Mouse (Mus musculus): ENCODE results near the gene Tbcd. TPM values are rescaled to one million over a fixed set of nuclear protein-coding genes. Genes with fewer than 3 reads are reported as not detected.

Tbcd gene
- polyA plus RNA-seq, 1 experiment from 2014 or later, result 35.1 TPM

GRCm38 (mm10) chr11:121421553-121422173 lies 30.1 kb upstream of the Tbcd start:
- 1% methylated on average over 24 of the region's 28 CpGs for WGBS
- no peak; the same call in 1 of the 2 replicates for ATAC-seq (ENCODE audit: low FRiP score, low TSS enrichment)
- H3K4me1 ChIP-seq (ENCODE audit: control insufficient read depth, insufficient read depth, low read length), result no peaks in the 10 kb centered on the region; the same call in 1 of the 2 replicates

DNA sequence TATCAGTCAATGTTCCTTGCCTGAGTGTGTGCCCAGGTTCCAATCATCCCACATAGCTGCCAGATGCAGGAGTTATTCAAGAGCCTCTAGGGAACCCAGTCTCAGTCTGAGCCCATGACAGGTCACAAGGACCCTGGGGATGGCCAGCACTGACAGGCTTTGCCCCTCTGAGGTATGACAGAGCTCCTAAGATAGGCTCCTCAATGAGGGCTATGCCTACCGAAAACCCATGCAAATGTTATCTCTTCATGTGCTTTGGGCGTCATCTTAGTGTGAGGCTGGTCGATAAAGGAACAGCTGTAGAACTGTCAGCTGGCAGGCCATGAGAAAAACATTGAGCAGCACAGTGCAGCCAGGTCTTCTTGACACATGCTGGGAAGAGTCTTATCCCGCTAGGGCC lies 18.4 kb upstream of the Tbcd start:
- peaks cover 8% of the 10 kb centered on the region; the same call in 1 of the 2 replicates for H3K4me1 ChIP-seq (ENCODE audit: control insufficient read depth, insufficient read depth, low read length)
- H3K9ac ChIP-seq (ENCODE audit: low read depth, low read length), result no peak overlapping the region
- H3K9me3 ChIP-seq (ENCODE audit: control insufficient read depth, low read length), result no peaks in the 10 kb centered on the region
- H3K27ac ChIP-seq (ENCODE audit: low read depth, low read length), result no peak overlapping the region
- H3K4me2 ChIP-seq (replicated peaks; ENCODE audit: low read depth, low read length), result no peak overlapping the region
- H3K36me3 ChIP-seq (ENCODE audit: control insufficient read depth, insufficient read depth, low read length), result peaks cover 12% of the 10 kb centered on the region; the same call in 1 of the 2 replicates
- H3K4me3 ChIP-seq (ENCODE audit: low read length), result no peak overlapping the region
- WGBS, result 84% methylated on average over 4 of the region's 4 CpGs
- no peak for ATAC-seq (ENCODE audit: low FRiP score, low TSS enrichment)
- no peaks in the 10 kb centered on the region for H3K27me3 ChIP-seq (ENCODE audit: control insufficient read depth, insufficient read depth, low read length)

More at GRCm38 (mm10) chr11:121421553-121422173, 30.1 kb upstream of the Tbcd start:
- H3K27ac ChIP-seq (ENCODE audit: low read depth, low read length), result no peak overlapping the region; the same call in 1 of the 2 replicates
- peak overlapping the region; percentile 77 for H3K4me3 ChIP-seq (ENCODE audit: low read length)
- H3K9me3 ChIP-seq (ENCODE audit: control insufficient read depth, low read length), result no peaks in the 10 kb centered on the region
- H3K36me3 ChIP-seq (ENCODE audit: control insufficient read depth, insufficient read depth, low read length), result no peaks in the 10 kb centered on the region
- H3K9ac ChIP-seq (ENCODE audit: low read depth, low read length), result peak overlapping the region; percentile 73
- peak overlapping the region; percentile 86 for H3K4me2 ChIP-seq (replicated peaks; ENCODE audit: low read depth, low read length)
- no peaks in the 10 kb centered on the region for H3K27me3 ChIP-seq (ENCODE audit: control insufficient read depth, insufficient read depth, low read length)

DNA sequence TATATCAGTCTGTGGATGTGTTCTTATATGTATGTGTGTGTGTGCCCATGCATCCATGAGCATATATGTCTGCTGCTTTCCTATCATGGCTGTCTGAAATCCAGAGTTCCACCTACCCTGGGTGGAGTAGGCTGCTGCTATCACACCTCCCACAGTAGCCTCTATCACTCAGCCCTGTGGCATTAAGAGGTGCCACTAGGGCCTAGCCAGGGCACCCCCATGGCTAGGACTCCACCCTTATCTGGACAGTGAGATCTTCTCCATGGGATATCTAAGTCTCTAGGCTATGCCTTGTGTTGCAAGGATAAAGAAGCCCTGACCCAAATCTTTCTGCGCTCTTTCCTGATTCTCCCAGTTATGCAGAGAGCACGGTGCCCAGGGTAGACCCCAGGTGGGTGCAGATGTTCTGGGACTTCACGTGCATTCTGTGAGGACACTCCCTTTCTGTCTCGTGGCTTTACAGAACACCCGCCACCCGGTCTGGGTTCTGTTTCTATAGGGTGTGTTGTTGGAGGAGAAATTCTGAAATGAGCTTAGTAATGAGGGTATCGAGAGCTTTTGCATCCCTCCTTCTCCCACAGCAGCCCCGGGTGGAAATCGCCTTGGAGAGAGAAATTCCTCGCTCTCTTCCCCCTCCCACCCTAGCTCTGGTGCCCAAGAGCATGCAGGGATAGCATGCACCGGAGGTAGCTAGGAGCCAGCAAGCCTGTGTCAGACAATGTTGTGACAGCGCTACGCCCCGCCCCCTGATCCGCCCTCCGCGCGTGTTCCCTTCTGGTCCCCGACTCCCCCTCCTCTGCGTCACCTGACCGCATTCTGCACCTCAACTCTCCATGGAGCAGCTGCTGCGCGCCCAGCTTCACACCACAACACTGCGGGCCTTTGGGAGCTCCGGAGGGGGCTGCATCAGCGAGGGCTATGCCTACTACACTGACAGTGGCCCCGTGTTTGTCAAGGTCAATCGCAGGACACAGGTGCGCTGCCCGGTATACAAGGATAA lies 17.3 kb upstream of the Tbcd start, which contains the start of gene Fn3k:
TSS of gene Fn3k (plus strand) at position 758 of the 1,000 bp plus-strand sequence.
- peak; percentile 94 for ATAC-seq (ENCODE audit: low FRiP score, low TSS enrichment)
- peak within 1 kb of the TSS; percentile 79 for H3K4me2 ChIP-seq (replicated peaks; ENCODE audit: low read depth, low read length)
- no peaks in the 10 kb centered on the region for H3K27me3 ChIP-seq (ENCODE audit: control insufficient read depth, insufficient read depth, low read length)
- peak within 1 kb of the TSS; percentile 45; the same call in 1 of the 2 replicates for H3K9ac ChIP-seq (ENCODE audit: low read depth, low read length)
- H3K36me3 ChIP-seq (ENCODE audit: control insufficient read depth, insufficient read depth, low read length), result peaks cover 8% of the 10 kb centered on the region; the same call in 1 of the 2 replicates
- no peak within 1 kb of the TSS for H3K27ac ChIP-seq (ENCODE audit: low read depth, low read length)
- WGBS, result 7% methylated on average over 27 of the region's 30 CpGs
- peak within 1 kb of the TSS; percentile 46 for H3K4me3 ChIP-seq (ENCODE audit: low read length)
- no peaks in the 10 kb centered on the region for H3K9me3 ChIP-seq (ENCODE audit: control insufficient read depth, low read length)
- H3K4me1 ChIP-seq (ENCODE audit: control insufficient read depth, insufficient read depth, low read length), result peaks cover 8% of the 10 kb centered on the region; the same call in 1 of the 2 replicates

DNA sequence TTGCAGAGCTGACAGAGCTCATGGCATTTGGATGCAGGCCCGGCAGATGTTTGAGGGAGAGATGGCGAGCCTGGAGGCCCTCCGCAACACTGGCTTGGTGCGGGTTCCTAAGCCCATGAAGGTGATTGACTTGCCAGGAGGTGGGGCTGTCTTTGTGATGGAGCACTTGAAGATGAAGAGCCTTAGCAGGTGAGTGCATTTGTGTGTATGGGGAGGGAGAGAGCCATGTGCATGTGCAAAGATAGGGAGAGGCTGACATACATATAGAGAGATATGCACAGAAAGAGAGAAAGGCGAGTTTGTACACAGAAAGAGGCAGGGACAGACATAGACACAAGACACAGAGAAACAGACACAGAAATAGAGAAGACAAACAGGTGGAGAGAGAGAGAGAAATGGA lies 14.5 kb upstream of the Tbcd start:
- Histone ChIP-seq H3K9me3 (ENCODE audit: control insufficient read depth, low read length) (no peaks in the 10 kb centered on the region), H3K4me2 (replicated peaks; ENCODE audit: low read depth, low read length) (no peak overlapping the region), H3K9ac (ENCODE audit: low read depth, low read length) (no peak overlapping the region), H3K4me1 (ENCODE audit: control insufficient read depth, insufficient read depth, low read length) (peaks cover 8% of the 10 kb centered on the region; the same call in 1 of the 2 replicates), H3K36me3 (ENCODE audit: control insufficient read depth, insufficient read depth, low read length) (no peaks in the 10 kb centered on the region), H3K4me3 (ENCODE audit: low read length) (no peak overlapping the region), H3K27me3 (ENCODE audit: control insufficient read depth, insufficient read depth, low read length) (no peaks in the 10 kb centered on the region), H3K27ac (ENCODE audit: low read depth, low read length) (no peak overlapping the region)
- ATAC-seq (ENCODE audit: low FRiP score, low TSS enrichment), result no peak
- WGBS, result 76% methylated on average over 5 of the region's 5 CpGs

DNA sequence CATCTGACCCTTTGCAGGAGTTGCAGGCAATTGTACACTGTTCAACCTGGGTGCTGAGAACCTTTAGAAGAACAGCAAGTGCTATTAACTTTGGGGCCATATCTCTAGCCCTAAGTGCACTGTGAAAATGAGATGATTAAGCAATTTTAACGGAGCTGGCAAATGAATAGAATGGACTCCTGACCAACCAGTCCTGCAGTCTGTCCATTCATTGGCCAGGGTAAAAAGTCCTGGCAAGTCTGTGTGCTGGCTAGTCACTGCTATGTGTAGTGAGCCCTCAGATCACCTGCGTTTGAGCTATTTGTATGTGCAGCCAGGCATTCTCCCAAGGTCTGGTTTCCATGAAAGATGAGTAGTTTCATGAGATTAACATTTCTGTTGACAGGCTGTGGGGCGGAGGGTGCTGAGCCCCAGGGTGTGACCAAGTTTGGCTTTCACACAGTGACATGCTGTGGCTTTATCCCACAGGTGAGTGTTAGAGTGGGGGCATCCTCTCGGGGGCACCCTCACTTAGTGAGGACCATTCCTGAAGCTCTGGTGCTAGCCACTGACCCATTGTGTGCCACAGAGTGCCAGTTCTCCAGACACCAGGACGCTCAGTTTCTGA lies 12.0 kb upstream of the Tbcd start:
- no peaks in the 10 kb centered on the region for H3K9me3 ChIP-seq (ENCODE audit: control insufficient read depth, low read length)
- no peak overlapping the region for H3K9ac ChIP-seq (ENCODE audit: low read depth, low read length)
- H3K4me3 ChIP-seq (ENCODE audit: low read length), result no peak overlapping the region
- ATAC-seq (ENCODE audit: low FRiP score, low TSS enrichment), result no peak
- no peak overlapping the region for H3K27ac ChIP-seq (ENCODE audit: low read depth, low read length)
- peaks cover 3% of the 10 kb centered on the region; the same call in 1 of the 2 replicates for H3K4me1 ChIP-seq (ENCODE audit: control insufficient read depth, insufficient read depth, low read length)
- 72% methylated on average over 5 of the region's 5 CpGs for WGBS
- no peaks in the 10 kb centered on the region for H3K36me3 ChIP-seq (ENCODE audit: control insufficient read depth, insufficient read depth, low read length)
- no peaks in the 10 kb centered on the region; the same call in 1 of the 2 replicates for H3K27me3 ChIP-seq (ENCODE audit: control insufficient read depth, insufficient read depth, low read length)
- H3K4me2 ChIP-seq (replicated peaks; ENCODE audit: low read depth, low read length), result no peak overlapping the region

DNA sequence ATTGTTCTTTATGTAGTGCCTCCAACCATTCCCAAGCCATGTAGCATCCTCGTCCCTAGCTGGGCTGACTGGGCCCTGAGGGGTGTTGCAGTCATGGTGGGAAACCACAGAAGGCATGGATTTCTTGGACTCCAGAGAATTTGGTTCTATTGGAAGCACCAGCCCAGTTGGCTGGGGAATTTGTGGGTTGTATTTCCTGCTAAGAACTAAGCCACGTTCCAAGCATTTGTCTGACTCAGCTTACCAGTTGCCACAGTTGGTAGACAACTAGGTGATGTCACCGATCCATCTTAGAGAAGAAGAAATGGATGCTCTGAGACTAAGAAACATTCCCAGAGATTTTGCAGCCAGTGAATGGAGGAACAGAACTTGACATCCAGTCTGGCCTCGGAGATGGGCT lies 10.1 kb upstream of the Tbcd start:
- no peaks in the 10 kb centered on the region for H3K9me3 ChIP-seq (ENCODE audit: control insufficient read depth, low read length)
- H3K4me2 ChIP-seq (replicated peaks; ENCODE audit: low read depth, low read length), result no peak overlapping the region
- H3K4me1 ChIP-seq (ENCODE audit: control insufficient read depth, insufficient read depth, low read length), result no peaks in the 10 kb centered on the region
- H3K27me3 ChIP-seq (ENCODE audit: control insufficient read depth, insufficient read depth, low read length), result no peaks in the 10 kb centered on the region; the same call in 1 of the 2 replicates
- H3K9ac ChIP-seq (ENCODE audit: low read depth, low read length), result no peak overlapping the region
- H3K27ac ChIP-seq (ENCODE audit: low read depth, low read length), result no peak overlapping the region
- no peak for ATAC-seq (ENCODE audit: low FRiP score, low TSS enrichment)
- WGBS, result 91% methylated on average over 4 of the region's 4 CpGs
- H3K4me3 ChIP-seq (ENCODE audit: low read length), result no peak overlapping the region
- no peaks in the 10 kb centered on the region for H3K36me3 ChIP-seq (ENCODE audit: control insufficient read depth, insufficient read depth, low read length)

DNA sequence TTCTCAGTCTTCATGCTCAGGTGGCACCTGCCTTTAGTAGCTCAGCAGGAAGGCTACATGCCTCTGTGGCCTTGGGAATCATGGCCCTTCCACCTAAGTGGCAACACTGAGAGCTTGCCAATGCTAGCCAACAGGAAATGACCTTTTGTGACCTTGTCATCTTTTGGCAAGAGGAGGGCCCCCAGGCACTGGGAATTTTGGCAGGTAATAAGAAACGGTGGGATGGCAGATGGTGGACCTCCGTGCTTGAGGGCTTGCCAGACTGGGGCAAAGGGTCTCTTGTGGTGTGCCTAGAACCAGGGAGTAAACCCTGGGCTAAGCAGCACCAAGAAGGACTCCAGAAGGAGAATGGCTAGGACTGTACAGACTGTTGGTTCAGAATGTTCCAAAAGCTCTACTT lies 9.7 kb upstream of the Tbcd start:
- no peak for ATAC-seq (ENCODE audit: low FRiP score, low TSS enrichment)
- H3K9me3 ChIP-seq (ENCODE audit: control insufficient read depth, low read length), result no peaks in the 10 kb centered on the region
- H3K27me3 ChIP-seq (ENCODE audit: control insufficient read depth, insufficient read depth, low read length), result no peaks in the 10 kb centered on the region; the same call in 1 of the 2 replicates
- H3K4me1 ChIP-seq (ENCODE audit: control insufficient read depth, insufficient read depth, low read length), result no peaks in the 10 kb centered on the region
- H3K36me3 ChIP-seq (ENCODE audit: control insufficient read depth, insufficient read depth, low read length), result no peaks in the 10 kb centered on the region
- WGBS, result 45% methylated on average over 2 of the region's 2 CpGs
- H3K27ac ChIP-seq (ENCODE audit: low read depth, low read length), result no peak overlapping the region
- H3K9ac ChIP-seq (ENCODE audit: low read depth, low read length), result no peak overlapping the region
- no peak overlapping the region for H3K4me3 ChIP-seq (ENCODE audit: low read length)
- H3K4me2 ChIP-seq (replicated peaks; ENCODE audit: low read depth, low read length), result no peak overlapping the region

DNA sequence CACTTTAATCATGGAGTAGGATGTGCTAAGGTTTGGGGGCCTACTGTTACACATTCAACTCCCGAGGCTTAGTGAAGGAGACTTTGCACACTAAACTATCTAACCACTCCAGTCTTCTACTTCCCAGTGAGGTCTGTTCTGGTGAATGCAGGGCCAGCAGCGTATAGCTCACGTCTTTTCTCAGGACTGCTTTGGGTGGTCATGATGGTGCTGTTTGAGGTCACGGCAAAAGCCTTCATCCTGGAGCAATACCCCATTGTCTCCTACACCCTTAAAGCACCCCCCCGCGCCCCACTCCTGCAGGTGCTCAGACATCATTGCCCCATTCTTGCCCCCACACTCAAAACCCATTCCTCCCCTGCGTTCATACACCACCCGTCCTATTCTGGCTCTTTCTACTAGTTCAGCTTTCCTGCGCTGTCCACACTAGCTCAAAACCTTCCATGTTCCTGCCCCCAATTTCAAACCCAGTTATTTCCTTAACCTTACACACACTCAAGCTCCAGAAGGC lies 478 bp upstream of the Tbcd start:
- ATAC-seq (ENCODE audit: low FRiP score, low TSS enrichment), result peak; percentile 15
- no peak overlapping the region for H3K9ac ChIP-seq (ENCODE audit: low read depth, low read length)

More for the DNA sequence above, 478 bp upstream of the Tbcd start:
- WGBS, result 18% methylated on average over 9 of the region's 9 CpGs
- no peak overlapping the region for H3K27ac ChIP-seq (ENCODE audit: low read depth, low read length)
- H3K4me1 ChIP-seq (ENCODE audit: control insufficient read depth, insufficient read depth, low read length), result peaks cover 9% of the 10 kb centered on the region; the same call in 1 of the 2 replicates
- no peaks in the 10 kb centered on the region for H3K27me3 ChIP-seq (ENCODE audit: control insufficient read depth, insufficient read depth, low read length)
- H3K9me3 ChIP-seq (ENCODE audit: control insufficient read depth, low read length), result no peaks in the 10 kb centered on the region
- H3K4me3 ChIP-seq (ENCODE audit: low read length), result peak overlapping the region; percentile 90
- peak overlapping the region; percentile 76 for H3K4me2 ChIP-seq (replicated peaks; ENCODE audit: low read depth, low read length)
- 0 out of 2 replicates have a peak, but pooled peaks cover 4% of the 10 kb centered on the region for H3K36me3 ChIP-seq (ENCODE audit: control insufficient read depth, insufficient read depth, low read length)

Measured in kidney, embryonic 14.5 days (tissue).